Mouse (Mus musculus) G1E (cell line): ENCODE data around the gene Shbg. TPM values are rescaled to one million over a fixed set of nuclear protein-coding genes. Genes with fewer than 3 reads are reported as not detected.
"Not testable (repeated sequence)": the region's sequence is repeated elsewhere in the genome, so short reads cannot be mapped to it uniquely, and the experiment has no call there.

Experiments used
- ATAC-seq: 2 replicates; pipeline ENCODE4 v1.8.0; 2016; ENCODE audit warnings: mild to moderate bottlenecking; ENCODE audit not compliant: insufficient number of reproducible peaks, poor library complexity, low FRiP score, severe bottlenecking; ENCODE audit errors: extremely low read depth
- DNase-seq: peaks from one replicate; pipeline ENCODE4 v3.0.0; 2012; ENCODE audit warnings: low spot score
- H3K27me3 ChIP-seq: 2 replicates; pipeline ENCODE4 v1.6.1; 2012; ENCODE audit warnings: mild to moderate bottlenecking, low read length, inconsistent platforms; ENCODE audit not compliant: insufficient read depth
- H3K36me3 ChIP-seq: replicated peaks from 2 replicates; pipeline ENCODE3; 2012; ENCODE audit warnings: mild to moderate bottlenecking, inconsistent platforms
- H3K4me1 ChIP-seq: 2 replicates; pipeline ENCODE4 v1.6.1; 2012; ENCODE audit warnings: low read depth, low read length, inconsistent platforms, mixed read lengths; ENCODE audit not compliant: insufficient read depth
- H3K4me3 ChIP-seq: 2 replicates; pipeline ENCODE4 v1.5.1; 2012; ENCODE audit warnings: low read depth, mild to moderate bottlenecking, inconsistent platforms, low read length, moderate library complexity, mixed read lengths
- H3K9me3 ChIP-seq: replicated peaks from 2 replicates; pipeline ENCODE4 v1.6.1; 2012; ENCODE audit warnings: inconsistent platforms
- CTCF ChIP-seq: IDR thresholded peaks from 2 replicates; pipeline ENCODE4 v1.5.1; 2012; ENCODE audit warnings: low read depth, low read length, inconsistent platforms, mixed read lengths
- GATA1 ChIP-seq: IDR thresholded peaks from 2 replicates; pipeline ENCODE4 v1.6.1; 2012; ENCODE audit warnings: borderline replicate concordance, low read length, inconsistent platforms, mixed read lengths
- GATA2 ChIP-seq: IDR thresholded peaks from 2 replicates; pipeline ENCODE4 v1.6.1; 2012; ENCODE audit warnings: low read depth, low read length, inconsistent platforms, borderline replicate concordance
- POLR2AphosphoS5 ChIP-seq: IDR thresholded peaks from 2 replicates; pipeline ENCODE4 v1.6.1; 2012; ENCODE audit warnings: low read depth, low read length, inconsistent platforms; ENCODE audit not compliant: insufficient replicate concordance
- TAL1 ChIP-seq: conservative IDR thresholded peaks from 2 replicates; pipeline ENCODE4 v1.6.1; 2012; ENCODE audit warnings: low read depth, low read length, inconsistent platforms, mixed read lengths
- polyA plus RNA-seq: library from polyadenylated mRNA; stranded (reverse); fragments of >175 nt; gene quantifications from 2 replicates; pipeline ENCODE4 v1.2.3, GENCODE M21; 2012
- total RNA-seq, 2 experiments: library from RNA; stranded (forward) in 1 of 2; stranded (reverse) in 1 of 2; fragments of 200-1000 nt in 1 of 2; fragments of >200 nt in 1 of 2; fragmentation: Nextera tagmentation in 1 of 2; gene quantifications; 2 replicates each; pipeline ENCODE4 v1.2.3; 2014 to 2017

Gene Shbg
- total and polyA plus RNA-seq, 3 experiments, result not detected

DNA sequence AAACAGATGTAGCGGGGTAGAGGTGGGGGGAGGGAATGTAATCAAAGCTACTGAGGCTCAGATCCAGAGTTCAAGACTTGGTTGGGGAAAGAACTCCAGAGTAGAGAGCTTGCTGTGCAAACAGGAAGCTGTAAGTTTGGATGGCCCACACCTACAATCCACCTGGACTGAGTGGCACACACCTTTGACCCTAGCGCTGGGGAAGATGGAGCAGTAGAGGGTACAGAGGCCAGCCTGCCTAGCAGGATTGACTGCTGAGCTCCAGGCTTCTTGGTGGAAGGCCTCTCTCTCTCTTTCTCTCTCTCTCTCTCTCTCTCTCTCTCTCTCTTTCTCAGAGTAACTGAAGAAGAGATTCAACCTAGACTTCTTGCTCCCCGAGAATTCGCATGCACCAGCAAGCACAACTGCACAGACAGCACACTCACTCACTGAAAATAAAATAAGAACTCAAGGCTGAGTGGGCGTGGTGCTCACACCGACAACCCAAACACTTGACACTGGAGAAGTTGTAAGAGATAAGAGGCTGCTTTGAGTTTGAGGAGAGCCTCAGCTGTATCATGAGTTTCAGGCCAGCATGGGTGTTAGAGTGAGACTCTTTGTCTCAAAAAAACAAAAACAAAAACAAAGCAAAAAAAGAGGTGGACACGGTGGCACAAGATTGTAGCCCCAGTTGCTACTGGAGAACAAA lies 2.8 kb upstream of the Shbg start:
- no peaks in the 10 kb centered on the region for H3K9me3 ChIP-seq
- H3K27me3 ChIP-seq, result peaks cover 27% of the 10 kb centered on the region
- no peak for ATAC-seq
- peaks cover 46% of the 10 kb centered on the region for H3K4me1 ChIP-seq
- no peak for DNase-seq
- no peak overlapping the region for H3K4me3 ChIP-seq
- TF ChIP-seq GATA1 (no peak), TAL1 (no peak), CTCF (no peak), POLR2AphosphoS5 (no peak), GATA2 (no peak)
- no peaks in the 10 kb centered on the region for H3K36me3 ChIP-seq

DNA sequence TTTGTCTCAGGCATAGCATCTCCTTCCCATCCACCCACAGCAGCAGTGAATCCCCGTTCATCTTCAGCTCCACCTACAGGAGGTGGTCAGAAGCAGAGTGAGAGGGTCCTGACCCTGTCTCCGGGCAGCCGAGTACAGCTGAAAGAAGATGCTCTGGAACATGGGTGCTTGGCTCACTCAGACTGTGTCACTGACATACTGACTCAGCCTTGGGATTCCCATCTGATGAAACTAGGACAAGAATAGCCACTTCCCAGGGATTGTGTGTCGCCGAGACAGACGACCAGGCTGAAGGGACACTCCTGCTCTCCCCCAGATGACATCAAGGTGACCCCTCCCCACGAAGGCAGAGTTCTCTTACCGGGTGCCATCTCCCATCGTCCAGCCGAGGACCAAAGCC lies 924 bp downstream of the Shbg start:
- no peaks in the 10 kb centered on the region for H3K9me3 ChIP-seq
- no peak for TF ChIP-seq GATA1
- TF ChIP-seq POLR2AphosphoS5, result no peak
- TF ChIP-seq TAL1, result no peak
- TF ChIP-seq CTCF, result no peak
- no peak for TF ChIP-seq GATA2
- H3K27me3 ChIP-seq, result peaks cover 33% of the 10 kb centered on the region
- DNase-seq, result no peak
- H3K4me1 ChIP-seq, result peaks cover 56% of the 10 kb centered on the region
- H3K4me3 ChIP-seq, result no peak overlapping the region
- no peaks in the 10 kb centered on the region for H3K36me3 ChIP-seq
- ATAC-seq, result no peak

GRCm38 (mm10) chr11:69614257-69614588 lies 3.5 kb downstream of the Shbg start:
- H3K4me3 ChIP-seq, DNase-seq, H3K36me3 ChIP-seq, H3K9me3 ChIP-seq, ATAC-seq: not testable (repeated sequence)
- H3K4me1 ChIP-seq, result peaks cover 57% of the 10 kb centered on the region
- H3K27me3 ChIP-seq, result peaks cover 33% of the 10 kb centered on the region

DNA sequence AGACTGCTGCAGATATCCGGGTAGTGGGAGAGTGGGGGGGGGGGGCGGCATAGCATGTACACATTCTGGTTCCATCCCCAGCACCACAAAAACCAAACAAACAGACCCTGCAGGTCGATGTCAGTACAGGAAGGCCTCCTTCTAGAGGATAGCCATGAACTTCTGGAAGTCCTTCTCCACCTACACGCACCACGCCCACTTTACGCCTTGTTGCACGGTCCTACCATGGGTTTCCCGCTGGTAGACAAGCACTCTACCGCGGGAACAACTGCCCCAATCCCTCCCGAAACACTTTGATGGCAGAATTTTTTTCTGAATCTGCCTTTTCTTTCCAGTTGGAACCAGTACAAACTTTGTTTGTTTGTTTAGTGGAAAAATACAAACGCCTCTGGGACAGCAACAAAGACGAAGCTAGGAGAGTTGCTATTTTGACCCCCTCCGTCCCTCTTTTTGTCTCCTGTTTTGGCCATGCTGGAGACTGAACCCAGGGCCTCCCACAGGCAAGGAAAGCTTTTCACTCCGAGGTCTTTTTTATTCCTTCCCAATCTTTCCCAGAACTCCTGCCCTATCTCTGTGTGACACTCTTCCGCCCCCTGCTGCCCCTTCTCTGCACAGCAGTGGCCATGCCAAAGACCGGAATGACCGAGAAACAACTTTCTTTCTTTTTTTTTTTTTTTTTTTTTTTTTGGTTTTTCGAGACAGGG lies 4.0 kb downstream of the Shbg start:
- Histone ChIP-seq H3K4me1 (peaks cover 62% of the 10 kb centered on the region), H3K27me3 (peaks cover 33% of the 10 kb centered on the region), H3K4me3 (peak overlapping the region; percentile 58; the same call in 1 of the 2 replicates), H3K9me3 (no peaks in the 10 kb centered on the region), H3K36me3 (no peaks in the 10 kb centered on the region)
- ATAC-seq, result no peak
- no peak for TF ChIP-seq TAL1
- no peak for TF ChIP-seq GATA1
- TF ChIP-seq CTCF, result peak; percentile 42; the same call in 1 of the 2 replicates
- no peak for TF ChIP-seq GATA2
- no peak for DNase-seq

- Histone ChIP-seq H3K4me3 (no peak overlapping the region), H3K36me3 (no peaks in the 10 kb centered on the region), H3K27me3 (peaks cover 10% of the 10 kb centered on the region), H3K9me3 (no peaks in the 10 kb centered on the region), H3K4me1 (peaks cover 69% of the 10 kb centered on the region)
- DNase-seq (no peak), ATAC-seq (no peak)
- TF ChIP-seq CTCF (no peak), GATA2 (no peak), TAL1 (no peak), GATA1 (no peak), POLR2AphosphoS5 (no peak)
These were observed 6.8 kb downstream of the Shbg start for GRCm38 (mm10) chr11:69610899-69611298.

- no peaks in the 10 kb centered on the region for H3K9me3 ChIP-seq
- ATAC-seq (no peak), DNase-seq (no peak)
- H3K4me3 ChIP-seq, result no peak overlapping the region; the same call in 1 of the 2 replicates
- TF ChIP-seq TAL1 (no peak), POLR2AphosphoS5 (no peak), GATA1 (no peak), CTCF (no peak), GATA2 (no peak)
- no peaks in the 10 kb centered on the region; the same call in 1 of the 2 replicates for H3K27me3 ChIP-seq
- no peaks in the 10 kb centered on the region for H3K36me3 ChIP-seq
- peaks cover 78% of the 10 kb centered on the region for H3K4me1 ChIP-seq
These were observed 8.3 kb downstream of the Shbg start for GRCm38 (mm10) chr11:69609416-69609815.

GRCm38 (mm10) chr11:69608525-69608924 lies 9.2 kb downstream of the Shbg start:
- peaks cover 9% of the 10 kb centered on the region for H3K36me3 ChIP-seq
- peaks cover 79% of the 10 kb centered on the region for H3K4me1 ChIP-seq
- ATAC-seq, result no peak
- H3K27me3 ChIP-seq, result no peaks in the 10 kb centered on the region
- TF ChIP-seq CTCF (no peak), TAL1 (no peak), POLR2AphosphoS5 (no peak), GATA2 (no peak), GATA1 (no peak)
- H3K9me3 ChIP-seq, result no peaks in the 10 kb centered on the region
- no peak for DNase-seq
- H3K4me3 ChIP-seq, result no peak overlapping the region
